Mouse (Mus musculus) MEL (cell line): ENCODE measurements around the gene Il5.

Source experiments
- CHD1 ChIP-seq: IDR thresholded peaks from 2 replicates; pipeline ENCODE4 v1.6.1; 2012; ENCODE audit warnings: low read depth, mild to moderate bottlenecking, inconsistent platforms, low read length, improper control_type of control experiment
- CTCF ChIP-seq, 3 experiments: IDR thresholded peaks in 2 of 3; conservative IDR thresholded peaks in 1 of 3; 2 replicates each; pipeline ENCODE4 v1.5.1; 2011 to 2012; ENCODE audit warnings: low read length in 3 of 3, low read depth in 2 of 3, mild to moderate bottlenecking in 2 of 3, improper control_type of control experiment in 1 of 3, inconsistent platforms in 1 of 3, mixed read lengths in 1 of 3, moderate library complexity in 1 of 3; ENCODE audit not compliant: control insufficient read depth in 1 of 3, insufficient read depth in 1 of 3, poor library complexity in 1 of 3, severe bottlenecking in 1 of 3
- EP300 ChIP-seq, 2 experiments: IDR thresholded peaks; 2 replicates each; pipeline ENCODE4 v1.6.1; 2011; ENCODE audit warnings: improper control_type of control experiment in 2 of 2, low read length in 2 of 2, low read depth in 1 of 2, mild to moderate bottlenecking in 1 of 2
- GABPA ChIP-seq: IDR thresholded peaks from 2 replicates; pipeline ENCODE4 v1.6.1; 2012; ENCODE audit warnings: low read depth, mild to moderate bottlenecking, inconsistent platforms, low read length, improper control_type of control experiment, moderate library complexity
- POLR2A ChIP-seq, 2 experiments: IDR thresholded peaks; 2 replicates each; pipeline ENCODE4 v1.6.1; 2011 to 2012; ENCODE audit warnings: low read length in 2 of 2, mild to moderate bottlenecking in 2 of 2, control low read depth in 1 of 2, improper control_type of control experiment in 1 of 2, low read depth in 1 of 2, moderate library complexity in 1 of 2; ENCODE audit not compliant: control insufficient read depth in 1 of 2, insufficient read depth in 1 of 2, poor library complexity in 1 of 2
- UBTF ChIP-seq: IDR thresholded peaks from 2 replicates; pipeline ENCODE4 v1.6.1; 2012; ENCODE audit warnings: low read depth, mild to moderate bottlenecking, inconsistent platforms, low read length, improper control_type of control experiment, moderate library complexity, borderline replicate concordance; ENCODE audit not compliant: insufficient read depth
- USF1 ChIP-seq: IDR thresholded peaks from 2 replicates; pipeline ENCODE4 v1.6.1; 2014; ENCODE audit warnings: low read depth, mild to moderate bottlenecking, inconsistent platforms, low read length, improper control_type of control experiment, moderate library complexity
- ZC3H11A ChIP-seq: IDR thresholded peaks from 2 replicates; pipeline ENCODE4 v1.6.1; 2012; ENCODE audit warnings: low read depth, mild to moderate bottlenecking, inconsistent platforms, low read length, improper control_type of control experiment

DNA sequence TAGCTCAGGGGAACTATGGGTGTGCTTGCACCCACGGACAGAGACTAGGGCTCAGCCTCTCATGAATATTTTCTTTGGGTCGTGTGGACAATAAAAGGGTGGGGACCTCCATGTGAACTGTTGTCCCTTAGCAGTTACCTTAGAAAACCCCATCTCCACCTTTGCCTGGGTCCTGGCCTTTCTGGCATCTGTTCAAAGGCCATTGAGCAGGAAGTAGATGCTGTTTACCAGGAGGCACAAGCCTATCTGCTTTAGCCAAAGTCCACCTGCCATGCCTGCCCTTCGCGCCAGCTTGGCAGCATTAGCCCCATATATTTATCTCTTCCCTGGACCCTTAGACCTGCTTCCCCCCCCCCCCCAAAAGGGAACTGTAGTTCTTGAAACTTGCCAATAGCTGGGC is 37.0 kb downstream of the Il5 start:
- TF ChIP-seq CTCF (IDR thresholded peaks at IDR 0.05 in 2 of 3, conservative IDR thresholded peaks at IDR 0.05 in 1 of 3; ENCODE audit: control insufficient read depth in 1 of 3, insufficient read depth in 1 of 3, low read depth in 2 of 3, low read length in 3 of 3, poor library complexity in 1 of 3, severe bottlenecking in 1 of 3) (no peak), POLR2A (IDR thresholded peaks at IDR 0.05; ENCODE audit: control insufficient read depth in 1 of 2, insufficient read depth in 1 of 2, low read depth in 1 of 2, low read length in 2 of 2, poor library complexity in 1 of 2) (no peak), UBTF (no peak), USF1 (no peak), CHD1 (no peak), GABPA (no peak), ZC3H11A (no peak), EP300 (IDR thresholded peaks at IDR 0.05; ENCODE audit: low read depth in 1 of 2, low read length in 2 of 2) (no peak)
